Mouse (Mus musculus) lung, adult 10 weeks (tissue): ENCODE data around the gene C1qtnf9. TPM values are rescaled to one million over a fixed set of nuclear protein-coding genes. Genes with fewer than 3 reads are reported as not detected.

Experiments used
- polyA plus RNA-seq: library from polyadenylated mRNA; stranded (reverse); fragments of 350-450 nt; fragmentation: Illumina TruSeq; extraction: RNeasy Lipid Tissue Mini Kit (QIAGEN cat#74804); gene quantifications from one replicate; pipeline ENCODE4 v1.2.3, GENCODE M21; 2014; ENCODE audit warnings: low read depth, low replicate concordance; ENCODE audit not compliant: insufficient read depth

C1qtnf9 gene
- polyA plus RNA-seq = 1.3 TPM

GRCm38 (mm10) chr14:60767884-60768283 lies at the start of gene C1qtnf9:
C1qtnf9 (plus strand) TSS chr14:60768134.

GRCm38 (mm10) chr14:60784427-60785315 lies 16.7 kb downstream of the C1qtnf9 start, which contains the start of gene Mipep:
Mipep (plus strand) TSS chr14:60784573.

Other genes with a start within 250 kb of the C1qtnf9 start
- 5.9 TPM for gene Spata13, start 134.1 kb upstream of the C1qtnf9 start, polyA plus RNA-seq
- gene Mipep, start 16.4 kb downstream of the C1qtnf9 start, polyA plus RNA-seq = 9.9 TPM